Mouse (Mus musculus): Measurements from ENCODE around the gene Gramd4. TPM values are rescaled to one million over a fixed set of nuclear protein-coding genes. Genes with fewer than 3 reads are reported as not detected.

The Gramd4 gene
- polyA plus RNA-seq, 1 experiment from 2014 or later: 6.4 TPM

GRCm38 (mm10) chr15:86109650-86110211 lies 52.2 kb downstream of the Gramd4 start:
- H3K9me3 ChIP-seq (ENCODE audit: control insufficient read depth): no peaks in the 10 kb centered on the region
- H3K27me3 ChIP-seq (replicated peaks; ENCODE audit: control insufficient read depth, insufficient read depth, low read length): no peaks in the 10 kb centered on the region
- H3K4me1 ChIP-seq (replicated peaks; ENCODE audit: control insufficient read depth, insufficient read depth, low read length): 0 out of 2 replicates have a peak, but pooled peaks cover 6% of the 10 kb centered on the region
- no peak overlapping the region for H3K4me3 ChIP-seq (ENCODE audit: low read depth, low read length)
- ATAC-seq: no peak
- H3K4me2 ChIP-seq (replicated peaks; ENCODE audit: low read depth): no peak overlapping the region
- H3K9ac ChIP-seq (ENCODE audit: low read depth, low read length): no peak overlapping the region
- no peak for TF ChIP-seq CTCF (IDR thresholded peaks at IDR 0.05; ENCODE audit: low read depth)
- no peaks in the 10 kb centered on the region; the same call in 1 of the 2 replicates for H3K36me3 ChIP-seq (ENCODE audit: control insufficient read depth, insufficient read depth)
- no peak overlapping the region for H3K27ac ChIP-seq (ENCODE audit: low read depth, low read length)
- WGBS: 72% methylated on average over 8 of the region's 8 CpGs

- no peaks in the 10 kb centered on the region for H3K9me3 ChIP-seq (ENCODE audit: control insufficient read depth)
- no peak overlapping the region for H3K9ac ChIP-seq (ENCODE audit: low read depth, low read length)
- no peak for TF ChIP-seq CTCF (IDR thresholded peaks at IDR 0.05; ENCODE audit: low read depth)
- 0 out of 2 replicates have a peak, but pooled peaks cover 6% of the 10 kb centered on the region for H3K4me1 ChIP-seq (replicated peaks; ENCODE audit: control insufficient read depth, insufficient read depth, low read length)
- ATAC-seq: no peak
- H3K4me3 ChIP-seq (ENCODE audit: low read depth, low read length): no peak overlapping the region
- no peaks in the 10 kb centered on the region; the same call in 1 of the 2 replicates for H3K36me3 ChIP-seq (ENCODE audit: control insufficient read depth, insufficient read depth)
- no peak overlapping the region for H3K27ac ChIP-seq (ENCODE audit: low read depth, low read length)
- WGBS: 84% methylated on average over 10 of the region's 10 CpGs
- H3K27me3 ChIP-seq (replicated peaks; ENCODE audit: control insufficient read depth, insufficient read depth, low read length): no peaks in the 10 kb centered on the region
- H3K4me2 ChIP-seq (replicated peaks; ENCODE audit: low read depth): no peak overlapping the region
These were observed 53.0 kb downstream of the Gramd4 start for GRCm38 (mm10) chr15:86110361-86111103.

GRCm38 (mm10) chr15:86112707-86113341 lies 55.3 kb downstream of the Gramd4 start:
- no peak for TF ChIP-seq CTCF (IDR thresholded peaks at IDR 0.05; ENCODE audit: low read depth)
- Histone ChIP-seq H3K4me2 (replicated peaks; ENCODE audit: low read depth) (no peak overlapping the region), H3K9ac (ENCODE audit: low read depth, low read length) (no peak overlapping the region), H3K27me3 (replicated peaks; ENCODE audit: control insufficient read depth, insufficient read depth, low read length) (no peaks in the 10 kb centered on the region), H3K4me3 (ENCODE audit: low read depth, low read length) (no peak overlapping the region), H3K4me1 (replicated peaks; ENCODE audit: control insufficient read depth, insufficient read depth, low read length) (0 out of 2 replicates have a peak, but pooled peaks cover 9% of the 10 kb centered on the region), H3K9me3 (ENCODE audit: control insufficient read depth) (no peaks in the 10 kb centered on the region), H3K36me3 (ENCODE audit: control insufficient read depth, insufficient read depth) (no peaks in the 10 kb centered on the region; the same call in 1 of the 2 replicates), H3K27ac (ENCODE audit: low read depth, low read length) (no peak overlapping the region)
- ATAC-seq: no peak
- 34% methylated on average over 10 of the region's 10 CpGs for WGBS

- no peaks in the 10 kb centered on the region for H3K9me3 ChIP-seq (ENCODE audit: control insufficient read depth)
- 12% methylated on average over 9 of the region's 9 CpGs for WGBS
- ATAC-seq: no peak
- no peak for TF ChIP-seq CTCF (IDR thresholded peaks at IDR 0.05; ENCODE audit: low read depth)
- no peak overlapping the region for H3K27ac ChIP-seq (ENCODE audit: low read depth, low read length)
- H3K27me3 ChIP-seq (replicated peaks; ENCODE audit: control insufficient read depth, insufficient read depth, low read length): no peaks in the 10 kb centered on the region
- no peak overlapping the region for H3K9ac ChIP-seq (ENCODE audit: low read depth, low read length)
- H3K4me2 ChIP-seq (replicated peaks; ENCODE audit: low read depth): no peak overlapping the region
- no peaks in the 10 kb centered on the region; the same call in 1 of the 2 replicates for H3K36me3 ChIP-seq (ENCODE audit: control insufficient read depth, insufficient read depth)
- H3K4me3 ChIP-seq (ENCODE audit: low read depth, low read length): no peak overlapping the region
- H3K4me1 ChIP-seq (replicated peaks; ENCODE audit: control insufficient read depth, insufficient read depth, low read length): 0 out of 2 replicates have a peak, but pooled peaks cover 9% of the 10 kb centered on the region
These were observed 55.8 kb downstream of the Gramd4 start for GRCm38 (mm10) chr15:86113342-86113710.

GRCm38 (mm10) chr15:86116421-86116820 lies 58.9 kb downstream of the Gramd4 start:
- Histone ChIP-seq H3K9me3 (ENCODE audit: control insufficient read depth) (no peaks in the 10 kb centered on the region), H3K27me3 (replicated peaks; ENCODE audit: control insufficient read depth, insufficient read depth, low read length) (no peaks in the 10 kb centered on the region), H3K4me2 (replicated peaks; ENCODE audit: low read depth) (no peak overlapping the region), H3K4me3 (ENCODE audit: low read depth, low read length) (no peak overlapping the region), H3K36me3 (ENCODE audit: control insufficient read depth, insufficient read depth) (peaks cover 20% of the 10 kb centered on the region), H3K27ac (ENCODE audit: low read depth, low read length) (no peak overlapping the region), H3K9ac (ENCODE audit: low read depth, low read length) (no peak overlapping the region), H3K4me1 (replicated peaks; ENCODE audit: control insufficient read depth, insufficient read depth, low read length) (0 out of 2 replicates have a peak, but pooled peaks cover 9% of the 10 kb centered on the region)
- TF ChIP-seq CTCF (IDR thresholded peaks at IDR 0.05; ENCODE audit: low read depth): no peak
- 49% methylated on average over 5 of the region's 5 CpGs for WGBS
- peak; percentile 55; the same call in 1 of the 2 replicates for ATAC-seq

Measured in intestine, postnatal 0 days (tissue).